Mouse (Mus musculus): ENCODE results near the gene Sept4. TPM values are rescaled to one million over a fixed set of nuclear protein-coding genes. Genes with fewer than 3 reads are reported as not detected.

Sept4 gene
- polyA plus RNA-seq, 1 experiment, result 19.4 TPM

DNA sequence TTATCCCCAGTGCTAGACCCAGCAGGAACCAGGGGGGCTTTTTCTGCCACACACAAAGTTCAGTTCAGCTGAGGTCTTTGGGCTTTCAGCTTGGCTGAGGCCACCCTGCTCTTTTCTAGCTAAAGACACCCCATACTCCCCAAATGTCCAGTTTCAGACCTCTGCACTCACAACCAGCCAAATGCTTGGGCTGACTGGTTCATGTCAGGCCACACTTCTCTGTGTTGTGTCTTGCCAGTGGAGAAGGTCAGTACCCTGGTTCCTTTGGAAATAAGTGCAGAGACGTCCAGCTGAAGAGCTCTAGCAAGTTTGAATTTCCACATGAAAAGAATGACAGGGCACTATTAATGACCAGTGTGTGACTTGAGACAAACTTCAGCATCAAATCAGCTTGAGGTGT lies 11.0 kb downstream of the Sept4 start:
- no peak for TF ChIP-seq CTCF (IDR thresholded peaks at IDR 0.05; ENCODE audit: borderline replicate concordance, extremely low read depth, insufficient read depth, insufficient read length)
- TF ChIP-seq POLR2A (IDR thresholded peaks at IDR 0.05; ENCODE audit: borderline replicate concordance, extremely low read depth, insufficient read depth, insufficient read length, poor library complexity, severe bottlenecking), result no peak
- DNase-seq (ENCODE audit: low read depth), result no peak

DNA sequence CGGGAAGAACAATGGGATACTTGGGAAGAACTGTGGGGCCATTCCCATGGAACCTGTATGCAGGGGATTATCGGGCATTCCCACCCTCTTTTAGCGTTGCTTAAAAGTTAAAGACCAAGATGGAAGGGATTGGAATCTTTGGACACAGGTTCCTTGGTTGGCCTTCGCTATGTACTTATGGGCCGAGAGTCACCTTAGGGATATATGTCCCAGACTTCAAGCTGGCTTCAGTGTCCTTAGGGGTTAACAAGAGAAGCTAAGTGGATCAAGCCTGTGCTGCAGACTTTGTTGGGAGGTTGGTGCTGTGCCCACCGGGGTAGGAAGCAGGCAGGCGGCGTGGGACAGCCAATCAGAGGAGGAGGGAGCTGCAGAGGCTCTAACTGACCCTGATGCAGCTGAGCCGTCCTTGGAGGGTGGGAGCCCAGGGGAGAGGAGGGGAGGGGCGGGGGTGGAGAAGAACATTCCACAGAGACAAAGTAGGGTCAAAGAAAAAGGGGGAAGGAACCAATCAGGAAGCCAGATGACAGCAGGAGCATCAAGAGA lies 11.9 kb downstream of the Sept4 start:
- no peak for DNase-seq (ENCODE audit: low read depth)
- TF ChIP-seq CTCF (IDR thresholded peaks at IDR 0.05; ENCODE audit: borderline replicate concordance, extremely low read depth, insufficient read depth, insufficient read length) (no peak), POLR2A (IDR thresholded peaks at IDR 0.05; ENCODE audit: borderline replicate concordance, extremely low read depth, insufficient read depth, insufficient read length, poor library complexity, severe bottlenecking) (no peak)

DNA sequence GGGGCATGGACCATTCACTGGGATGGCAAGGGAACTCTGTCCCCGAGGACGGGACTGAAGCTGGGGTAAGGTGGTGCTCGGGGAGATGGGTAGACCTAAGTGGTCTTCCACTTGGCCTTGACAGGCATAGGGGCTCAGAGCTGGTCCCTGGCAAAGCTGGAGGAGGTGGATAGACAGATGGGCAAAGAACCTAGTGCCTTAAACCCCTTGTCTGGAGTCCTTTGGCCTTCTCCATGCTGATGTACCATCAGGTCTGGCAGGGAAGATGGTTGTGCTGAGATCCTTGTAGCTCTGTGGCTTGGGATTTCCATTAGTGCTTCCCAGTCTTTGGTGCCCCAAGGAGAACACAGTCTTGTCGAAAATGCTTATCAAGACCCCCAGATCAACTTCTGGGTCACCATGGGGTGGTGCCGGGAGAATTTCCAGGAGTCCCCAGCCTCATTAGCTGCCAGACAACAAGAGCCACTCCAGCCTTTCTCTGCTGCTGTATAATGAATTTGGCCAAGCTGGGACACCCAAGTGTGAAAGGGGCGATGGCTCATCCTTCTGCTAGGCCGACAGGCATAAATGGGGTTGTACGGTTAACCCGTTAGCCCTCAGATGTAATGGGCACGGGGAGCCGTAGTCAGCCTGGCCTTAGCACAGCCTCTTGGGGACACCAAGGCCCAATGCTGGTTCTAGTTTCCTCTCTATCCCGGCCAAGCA lies 12.6 kb downstream of the Sept4 start:
- TF ChIP-seq POLR2A (IDR thresholded peaks at IDR 0.05; ENCODE audit: borderline replicate concordance, extremely low read depth, insufficient read depth, insufficient read length, poor library complexity, severe bottlenecking), result no peak
- no peak for TF ChIP-seq CTCF (IDR thresholded peaks at IDR 0.05; ENCODE audit: borderline replicate concordance, extremely low read depth, insufficient read depth, insufficient read length)
- no peak for DNase-seq (ENCODE audit: low read depth)

DNA sequence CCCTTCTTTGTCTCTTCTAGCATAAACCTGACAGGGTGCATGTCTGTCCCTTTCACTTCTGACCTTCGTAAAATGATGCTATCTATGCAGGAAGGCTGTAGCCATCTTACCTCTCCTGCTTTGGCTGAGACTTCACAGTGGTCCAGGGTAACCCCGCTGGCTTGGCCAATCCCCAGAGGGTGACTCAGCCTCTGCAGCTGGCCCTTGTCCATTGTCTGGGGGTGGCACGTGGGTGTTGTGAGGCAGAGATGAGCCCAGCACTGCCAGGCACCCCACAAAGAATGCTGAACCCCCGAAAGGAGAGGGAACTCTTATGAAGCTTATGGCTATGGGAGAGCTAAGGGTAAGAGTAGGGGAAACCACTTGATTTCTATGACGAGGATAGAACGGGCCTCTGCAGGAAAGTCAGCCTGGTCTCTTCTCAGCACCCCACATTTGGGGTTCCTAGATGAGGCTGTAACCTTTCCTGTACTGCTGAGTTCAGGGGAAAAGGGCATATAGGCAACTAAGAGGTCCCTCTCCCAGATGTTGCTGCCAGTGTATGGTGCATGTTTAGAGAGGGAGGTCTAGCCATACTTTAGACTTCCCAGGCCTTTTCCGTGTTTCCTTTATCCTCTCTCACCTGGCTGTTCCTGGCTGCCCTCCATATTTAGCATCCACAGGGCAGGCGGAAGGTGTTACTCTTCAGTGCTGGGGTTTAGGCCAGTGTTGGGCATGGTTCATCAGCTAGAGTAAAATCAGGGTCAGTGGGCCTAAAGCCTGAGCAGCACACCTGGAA lies 13.4 kb downstream of the Sept4 start:
- DNase-seq (ENCODE audit: low read depth), result no peak
- TF ChIP-seq POLR2A (IDR thresholded peaks at IDR 0.05; ENCODE audit: borderline replicate concordance, extremely low read depth, insufficient read depth, insufficient read length, poor library complexity, severe bottlenecking) (no peak), CTCF (IDR thresholded peaks at IDR 0.05; ENCODE audit: borderline replicate concordance, extremely low read depth, insufficient read depth, insufficient read length) (no peak)

DNA sequence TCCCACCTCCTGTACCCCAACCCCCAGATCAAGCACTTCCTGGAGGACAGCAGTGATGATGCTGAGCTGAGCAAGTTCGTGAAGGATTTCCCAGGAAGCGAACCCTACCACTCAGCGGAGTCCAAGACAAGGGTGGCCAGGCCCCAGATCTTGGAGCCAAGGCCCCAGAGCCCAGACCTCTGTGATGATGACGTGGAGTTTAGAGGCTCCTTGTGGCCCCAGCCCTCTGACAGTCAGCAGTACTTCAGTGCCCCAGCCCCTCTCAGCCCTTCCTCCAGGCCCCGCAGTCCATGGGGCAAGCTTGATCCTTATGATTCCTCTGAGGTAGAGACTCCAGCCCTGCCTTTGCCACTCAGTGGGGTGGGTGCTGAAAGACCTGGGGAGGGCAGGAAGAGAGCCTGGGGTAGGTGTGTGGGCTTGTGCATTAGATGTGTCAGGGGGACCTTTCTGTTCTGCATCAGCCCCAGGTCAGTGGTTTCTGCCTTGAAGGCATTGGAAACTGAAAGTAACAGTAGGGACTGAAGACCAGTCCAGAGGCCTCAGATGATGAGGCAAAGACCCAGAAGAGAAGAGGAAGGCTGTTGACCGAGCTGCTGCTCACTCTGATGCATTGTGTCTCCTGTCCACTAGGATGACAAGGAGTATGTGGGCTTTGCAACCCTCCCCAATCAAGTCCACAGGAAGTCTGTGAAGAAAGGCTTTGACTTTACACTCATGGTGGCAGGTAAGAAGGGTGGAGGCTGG lies 14.8 kb downstream of the Sept4 start:
- TF ChIP-seq POLR2A (IDR thresholded peaks at IDR 0.05; ENCODE audit: borderline replicate concordance, extremely low read depth, insufficient read depth, insufficient read length, poor library complexity, severe bottlenecking) (no peak), CTCF (IDR thresholded peaks at IDR 0.05; ENCODE audit: borderline replicate concordance, extremely low read depth, insufficient read depth, insufficient read length) (no peak)
- DNase-seq (ENCODE audit: low read depth), result no peak

DNA sequence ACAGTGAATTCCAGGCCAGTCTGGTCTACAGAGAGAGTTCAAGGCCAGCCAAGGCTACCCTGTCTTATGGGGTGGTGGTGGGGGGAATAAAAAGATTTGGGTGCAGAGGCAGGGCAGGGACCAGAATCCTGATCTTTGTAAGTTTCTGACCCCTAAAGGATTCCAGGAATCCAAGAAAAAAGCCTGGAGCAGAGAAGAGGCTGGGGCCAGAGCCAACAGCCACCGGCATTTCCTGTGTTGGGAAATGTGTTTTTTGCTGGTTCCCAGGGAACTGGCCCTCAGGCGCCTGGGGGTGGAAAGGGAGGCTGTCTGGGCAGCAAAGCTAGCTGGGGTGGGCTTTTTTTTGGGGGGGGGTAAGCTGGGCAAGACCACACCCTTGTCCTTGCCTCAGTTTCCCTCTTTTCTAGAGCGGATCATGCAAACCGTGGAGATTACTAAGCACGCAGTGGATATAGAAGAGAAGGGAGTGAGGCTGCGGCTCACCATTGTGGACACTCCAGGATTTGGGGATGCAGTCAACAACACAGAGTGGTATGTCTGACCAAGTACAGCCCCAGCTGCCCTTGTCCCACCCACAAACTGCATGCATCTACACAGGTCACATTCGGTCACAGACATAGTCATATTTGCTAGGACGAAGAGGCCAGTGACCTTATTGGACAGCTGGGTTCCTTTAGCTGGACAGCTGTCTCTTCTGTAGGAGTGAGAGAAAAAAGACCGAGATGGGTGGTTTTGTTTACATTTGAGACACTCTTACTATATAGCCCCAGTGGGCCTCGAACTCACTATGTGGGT lies 16.2 kb downstream of the Sept4 start:
- no peak for DNase-seq (ENCODE audit: low read depth)
- TF ChIP-seq POLR2A (IDR thresholded peaks at IDR 0.05; ENCODE audit: borderline replicate concordance, extremely low read depth, insufficient read depth, insufficient read length, poor library complexity, severe bottlenecking), result no peak
- no peak for TF ChIP-seq CTCF (IDR thresholded peaks at IDR 0.05; ENCODE audit: borderline replicate concordance, extremely low read depth, insufficient read depth, insufficient read length)

DNA sequence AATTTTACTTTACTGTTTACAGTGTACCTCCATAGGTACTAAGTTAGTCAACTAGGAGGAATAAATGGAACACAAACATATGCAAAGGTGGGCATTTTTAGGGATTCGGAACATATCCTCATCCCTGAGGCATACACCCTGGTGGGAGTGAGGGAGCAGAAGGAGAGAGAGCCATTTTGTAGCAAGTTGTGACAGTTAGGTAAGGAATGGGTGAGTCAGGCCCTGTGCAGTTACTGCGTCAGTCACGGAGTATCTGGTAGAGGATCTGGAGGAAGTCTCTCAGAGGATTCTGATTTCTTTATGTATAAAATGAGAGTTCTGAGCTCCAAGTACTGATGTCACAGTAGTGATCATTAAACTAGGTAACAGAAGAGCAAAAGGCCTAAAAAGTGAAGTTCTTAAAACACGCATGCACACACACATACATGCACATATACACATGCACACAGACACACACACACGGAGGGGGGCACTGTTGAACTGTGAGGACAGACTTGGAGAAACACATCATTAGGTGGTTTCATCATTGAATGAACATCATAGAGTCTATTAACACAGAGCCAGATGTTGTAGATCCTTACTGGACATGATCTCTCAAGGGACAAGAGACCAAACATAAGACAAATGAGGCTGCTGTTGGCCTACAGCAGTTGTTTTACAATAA lies 18.6 kb downstream of the Sept4 start:
- DNase-seq (ENCODE audit: low read depth), result no peak
- TF ChIP-seq POLR2A (IDR thresholded peaks at IDR 0.05; ENCODE audit: borderline replicate concordance, extremely low read depth, insufficient read depth, insufficient read length, poor library complexity, severe bottlenecking) (no peak), CTCF (IDR thresholded peaks at IDR 0.05; ENCODE audit: borderline replicate concordance, extremely low read depth, insufficient read depth, insufficient read length) (no peak)

DNA sequence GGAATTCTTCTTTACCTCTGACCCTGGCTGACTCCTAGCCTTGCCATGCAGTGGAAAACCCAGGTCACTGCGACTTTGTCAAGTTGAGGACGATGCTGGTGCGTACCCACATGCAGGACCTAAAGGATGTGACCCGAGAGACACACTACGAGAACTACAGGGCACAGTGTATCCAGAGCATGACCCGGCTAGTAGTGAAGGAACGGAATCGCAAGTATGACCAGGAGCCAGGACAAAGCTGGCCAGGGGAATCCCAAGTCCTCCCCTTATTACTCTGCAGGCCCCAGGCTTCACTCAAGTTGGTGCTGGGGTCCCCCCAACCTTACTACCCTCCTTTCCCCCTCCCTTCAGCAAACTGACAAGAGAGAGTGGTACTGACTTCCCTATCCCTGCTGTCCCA lies 20.9 kb downstream of the Sept4 start:
- TF ChIP-seq CTCF (IDR thresholded peaks at IDR 0.05; ENCODE audit: borderline replicate concordance, extremely low read depth, insufficient read depth, insufficient read length), result no peak
- no peak for TF ChIP-seq POLR2A (IDR thresholded peaks at IDR 0.05; ENCODE audit: borderline replicate concordance, extremely low read depth, insufficient read depth, insufficient read length, poor library complexity, severe bottlenecking)
- DNase-seq (ENCODE audit: low read depth), result no peak

DNA sequence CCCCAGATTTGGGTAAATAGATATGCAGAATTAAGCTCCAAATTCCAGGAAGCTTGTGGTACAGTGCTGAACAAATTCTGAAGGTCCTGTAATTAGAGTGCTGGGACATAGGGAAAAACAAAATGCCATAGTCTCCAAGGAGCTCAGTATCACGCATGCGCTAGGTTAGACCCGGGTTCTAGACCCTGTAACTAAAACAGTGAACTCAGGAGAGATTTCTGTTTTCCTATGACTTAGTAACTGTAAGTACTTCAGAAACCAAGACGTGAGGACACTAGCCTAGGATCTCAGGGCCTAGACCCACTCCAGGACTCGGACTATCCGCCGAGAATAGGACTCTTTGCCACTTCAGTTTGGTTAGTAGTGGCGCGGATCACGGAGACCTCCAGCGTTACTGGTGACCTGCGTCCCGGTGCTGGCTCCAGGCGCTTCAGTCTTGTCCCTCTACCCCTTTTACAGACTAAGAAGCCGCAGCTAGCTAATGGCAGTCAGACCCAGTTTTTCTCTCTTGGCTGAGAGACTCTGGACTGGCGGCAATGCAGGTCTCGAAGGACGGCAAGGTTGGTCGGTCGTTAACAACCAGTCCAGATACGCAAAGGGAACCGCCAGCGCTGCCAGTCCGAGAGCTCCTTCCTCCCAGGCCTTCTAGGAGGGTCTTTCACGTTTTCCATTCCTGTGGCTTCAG lies 22.3 kb downstream of the Sept4 start:
- DNase-seq (ENCODE audit: low read depth), result no peak
- no peak for TF ChIP-seq CTCF (IDR thresholded peaks at IDR 0.05; ENCODE audit: borderline replicate concordance, extremely low read depth, insufficient read depth, insufficient read length)
- no peak for TF ChIP-seq POLR2A (IDR thresholded peaks at IDR 0.05; ENCODE audit: borderline replicate concordance, extremely low read depth, insufficient read depth, insufficient read length, poor library complexity, severe bottlenecking)

Measured in brain, embryonic 14.5 days (tissue).